ENCODE assay signal across 8 mouse cellular contexts in genomic region chr11:101417101-101417855, GRCm38 (mm10). TPM values are rescaled to one million over a fixed set of nuclear protein-coding genes. Genes with fewer than 3 reads are reported as not detected.
DNase-seq lines count a peak whose midpoint lies in the region; ATAC-seq lines count a peak whose summit lies in the region.

Aarsd1 (minus strand) TSS chr11:101417615.

- H3K27ac ChIP-seq in hindbrain, embryonic 14.5 days, result peak within 1 kb of the TSS; percentile 80

- H3K4me2 ChIP-seq in hindbrain, embryonic 14.5 days (replicated peaks), result peak within 1 kb of the TSS; percentile 55

- peaks cover 6% of the 10 kb centered on the region; the same call in 1 of the 2 replicates for H3K4me1 ChIP-seq in hindbrain, embryonic 14.5 days (replicated peaks; ENCODE audit: control insufficient read depth, insufficient read depth, low read length)

- peak; percentile 89 for DNase-seq in R1 (ENCODE audit: low read depth, low spot score)
- peak; percentile 96 to 97 for DNase-seq in cerebellum, postnatal 25 days
- peak; percentile 92 for DNase-seq in frontal cortex, postnatal 36 days (ENCODE audit: low spot score in 2 of 2)
- DNase-seq in hindbrain, embryonic 14.5 days (ENCODE audit: low spot score), result peak; percentile 90
- DNase-seq in layer of hippocampus, postnatal 25 days (ENCODE audit: extremely low spot score in 1 of 2, low spot score in 1 of 2), result peak; percentile 84 to 92
- peak; percentile 89 for DNase-seq in lung, postnatal 14 days
- DNase-seq in retina, adult 2 months (ENCODE audit: low read depth, low spot score), result peak; percentile 75
- peak; percentile 92 for DNase-seq in thymus, postnatal 25 days

- ATAC-seq in hindbrain, embryonic 14.5 days (ENCODE audit: low FRiP score), result peak; percentile 82

- no peaks in the 10 kb centered on the region for H3K9me3 ChIP-seq in hindbrain, embryonic 14.5 days (ENCODE audit: control insufficient read depth, low read length)

- H3K27me3 ChIP-seq in hindbrain, embryonic 14.5 days (ENCODE audit: control insufficient read depth, insufficient read depth, low read length), result no peaks in the 10 kb centered on the region

- peaks cover 18% of the 10 kb centered on the region for H3K36me3 ChIP-seq in hindbrain, embryonic 14.5 days (replicated peaks; ENCODE audit: control insufficient read depth, insufficient read depth)

- peak within 1 kb of the TSS; percentile 77 for H3K9ac ChIP-seq in hindbrain, embryonic 14.5 days

- WGBS in hindbrain, embryonic 14.5 days, result under 1% methylated on average over 45 of the region's 45 CpGs

- peak within 1 kb of the TSS; percentile 63 for H3K4me3 ChIP-seq in hindbrain, embryonic 14.5 days (replicated peaks; ENCODE audit: low read length)

RNA-seq across cellular contexts. Expression of gene Aarsd1, which starts in this region (rescaled TPM):
- 82.4 and 85.3 TPM in 2 replicates for polyA plus RNA-seq in hindbrain, embryonic 14.5 days (2014; fragmentation: Nextera tagmentation; extraction: Ambion mirVana)
- total RNA-seq in layer of hippocampus, postnatal 25 days (2021), result 10 to 100 TPM; 43.9 to 48.9 TPM

Comparison
In these comparisons a context has a peak if more than half of its experiments do, and no peak if none do; other contexts are left out.
1. Peak in every context shown above with its lines: DNase-seq, ATAC-seq, H3K4me3 ChIP-seq and H3K27ac ChIP-seq.